Mouse (Mus musculus) right cerebral cortex, postnatal 36 days (tissue): ENCODE results near the gene Pcnt.

Experiments used
- DNase-seq, 2 experiments: peaks; one replicate each; pipeline ENCODE4 v3.0.0; 2022; ENCODE audit warnings: low spot score in 2 of 2, mixed read lengths in 1 of 2

The Pcnt gene

DNA sequence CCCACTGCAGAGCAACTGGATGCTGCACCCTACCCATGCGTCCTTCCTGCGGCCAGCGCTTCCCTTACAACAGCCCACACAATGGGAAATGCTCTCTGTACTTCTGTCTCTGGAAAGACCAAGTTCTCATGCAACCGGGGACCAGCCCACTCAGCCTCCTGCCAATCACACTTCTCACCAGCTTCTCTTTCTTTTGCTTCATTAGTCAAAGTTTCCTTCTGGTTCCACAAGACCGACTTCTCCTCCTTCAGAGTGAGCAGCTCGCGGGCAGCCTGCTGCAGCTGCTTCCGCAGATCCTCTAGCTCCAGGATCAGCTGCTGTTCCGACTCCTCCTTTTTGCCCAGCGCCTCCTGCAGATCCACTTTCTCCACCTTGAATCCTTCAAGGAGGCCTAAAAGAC, 34.1 kb downstream of the Pcnt start:
- DNase-seq = peak in 1 of 2 experiments; percentile 23

GRCm38 (mm10) chr10:76392596-76392995, 50.0 kb downstream of the Pcnt start:
- no peak for DNase-seq

DNA sequence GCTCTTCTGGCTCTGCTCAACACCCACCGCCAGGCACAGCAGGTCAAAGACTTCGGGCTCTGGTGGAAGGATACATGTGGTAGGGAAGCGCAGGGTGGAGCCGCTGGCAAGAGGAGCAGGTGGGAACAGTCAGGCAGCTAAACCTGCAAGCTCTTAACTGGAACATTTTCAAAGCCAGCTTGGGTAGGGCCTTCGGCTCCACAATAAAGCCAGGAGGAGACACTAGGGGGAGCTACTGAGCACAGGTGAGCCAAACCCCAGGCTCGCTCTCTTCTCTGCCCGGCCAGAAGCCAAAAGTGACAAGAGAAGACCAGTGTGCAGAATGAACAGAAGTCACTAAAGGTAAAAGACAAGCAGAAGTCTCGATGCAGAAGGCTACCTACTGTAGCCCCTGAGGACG, 50.8 kb downstream of the Pcnt start:
- no peak for DNase-seq

DNA sequence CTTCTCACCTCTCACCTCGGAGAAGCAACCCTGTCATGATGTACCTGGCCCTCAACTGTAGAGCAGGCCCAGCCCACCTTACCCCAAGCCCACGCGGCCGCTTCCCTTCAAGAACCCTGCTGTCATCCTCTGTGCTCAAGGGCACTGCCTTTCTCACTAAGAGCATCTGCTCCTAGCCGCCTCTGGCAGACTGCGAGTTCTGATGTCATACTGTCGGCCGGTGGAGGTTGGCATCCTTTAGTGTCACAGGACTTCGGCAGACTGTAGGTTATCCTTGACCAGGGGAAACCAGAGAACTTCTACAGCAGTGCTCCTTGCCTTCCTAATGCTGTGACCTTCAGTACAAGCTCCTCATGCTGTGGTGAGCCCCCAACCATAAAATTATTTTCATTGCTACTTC, 51.4 kb downstream of the Pcnt start:
- no peak for DNase-seq

- no peak for DNase-seq
Measured at GRCm38 (mm10) chr10:76374981-76375380, 67.6 kb downstream of the Pcnt start.

GRCm38 (mm10) chr10:76371736-76372135, 70.8 kb downstream of the Pcnt start:
- DNase-seq = no peak

DNA sequence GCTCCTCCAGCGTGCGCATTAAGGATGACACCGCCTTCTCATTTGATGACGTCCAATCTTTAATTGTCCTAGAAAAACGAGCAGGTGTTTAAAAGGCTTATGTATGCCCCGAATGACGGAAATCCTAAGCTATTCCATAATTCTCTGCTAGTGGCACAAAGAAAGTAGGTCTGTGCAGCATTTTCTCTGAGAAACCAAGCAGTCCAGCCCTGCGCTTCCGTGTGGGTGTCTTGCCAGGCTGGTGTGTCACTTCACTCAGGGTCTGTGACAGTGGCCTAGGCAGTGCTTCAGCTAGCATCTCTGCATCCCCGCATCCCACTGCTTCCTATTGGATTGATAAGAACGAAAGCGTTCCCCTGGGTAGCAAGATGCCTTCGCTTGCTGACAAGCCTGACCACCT, 73.8 kb downstream of the Pcnt start:
- DNase-seq = peak in 1 of 2 experiments; percentile 37

GRCm38 (mm10) chr10:76363233-76363632, 79.4 kb downstream of the Pcnt start:
- no peak for DNase-seq

GRCm38 (mm10) chr10:76358468-76358867, 84.1 kb downstream of the Pcnt start:
- DNase-seq = no peak

GRCm38 (mm10) chr10:76357286-76357875, 85.2 kb downstream of the Pcnt start:
- no peak for DNase-seq

DNA sequence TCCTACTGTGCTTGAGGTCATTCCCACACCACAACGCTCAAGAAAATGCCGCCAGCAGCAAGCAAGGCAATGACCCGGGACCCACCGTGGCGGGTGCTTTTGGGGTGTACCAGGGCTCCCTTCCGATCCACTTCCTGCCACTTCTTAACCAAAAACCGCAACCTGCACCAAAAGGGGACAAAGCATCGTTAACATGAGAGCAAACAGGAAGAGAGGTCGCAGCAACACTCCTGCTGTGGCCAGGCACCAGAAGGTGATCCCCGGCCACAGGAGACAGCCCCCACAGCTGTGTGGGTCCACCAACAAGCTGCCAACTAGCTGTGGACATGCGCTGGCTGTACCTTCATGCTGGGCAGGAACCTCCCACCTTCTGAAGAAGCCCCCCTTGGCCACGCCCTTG, 87.6 kb downstream of the Pcnt start:
- DNase-seq = no peak

GRCm38 (mm10) chr10:76353986-76354385, 88.6 kb downstream of the Pcnt start:
- DNase-seq = no peak

DNA sequence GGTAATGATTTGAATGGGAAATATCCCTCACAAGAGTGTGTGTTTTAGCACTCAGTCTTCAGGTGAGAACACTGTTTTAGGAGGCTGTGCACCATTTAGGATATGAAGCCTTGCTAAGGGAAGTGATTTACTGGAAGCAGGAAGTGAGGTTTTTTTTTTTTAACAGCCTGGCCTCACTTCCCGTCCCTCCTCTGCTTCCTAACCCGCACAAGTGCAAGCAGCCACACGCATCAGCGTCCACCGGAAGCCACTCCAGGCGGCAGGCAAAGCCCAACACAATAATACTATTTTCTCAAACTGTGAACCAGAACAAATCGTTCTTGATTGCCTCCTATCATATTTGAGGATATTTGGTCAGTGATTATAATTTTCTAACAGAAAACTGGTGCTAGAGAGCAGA, 90.6 kb downstream of the Pcnt start:
- DNase-seq = no peak

GRCm38 (mm10) chr10:76346589-76346988, 96.0 kb downstream of the Pcnt start:
- no peak for DNase-seq

- DNase-seq = no peak
Measured at GRCm38 (mm10) chr10:76346043-76346491, 96.5 kb downstream of the Pcnt start.

GRCm38 (mm10) chr10:76345540-76345902, 97.1 kb downstream of the Pcnt start:
- no peak for DNase-seq

GRCm38 (mm10) chr10:76344711-76345539, 97.7 kb downstream of the Pcnt start, which contains the start of gene Dip2a:
Dip2a (minus strand) TSS chr10:76345291.
- peak; percentile 92 for DNase-seq

- DNase-seq = no peak
Measured at GRCm38 (mm10) chr10:76334350-76334749, 108.2 kb downstream of the Pcnt start.

GRCm38 (mm10) chr10:76332040-76332439, 110.5 kb downstream of the Pcnt start:
- DNase-seq = no peak

- no peak for DNase-seq
Measured at GRCm38 (mm10) chr10:76329093-76329492, 113.5 kb downstream of the Pcnt start.

GRCm38 (mm10) chr10:76328574-76328973, 114.0 kb downstream of the Pcnt start:
- no peak for DNase-seq

GRCm38 (mm10) chr10:76326304-76327006, 116.1 kb downstream of the Pcnt start:
- DNase-seq = no peak

- DNase-seq = no peak
Measured at GRCm38 (mm10) chr10:76317623-76318022, 125.0 kb downstream of the Pcnt start.
